Mouse (Mus musculus) limb, embryonic 11.5 days (tissue): Measurements from ENCODE around the gene Mvb12a. TPM values are rescaled to one million over a fixed set of nuclear protein-coding genes. Genes with fewer than 3 reads are reported as not detected.
A peak's percentile ranks its signal among the peaks of the same experiment; 100 is the strongest.
"Not testable (repeated sequence)": the region's sequence is repeated elsewhere in the genome, so short reads cannot be mapped to it uniquely, and the experiment has no call there.

Source experiments
- ATAC-seq: fragments of 200-750 bp; cut with Nextera tagmentation; 2 replicates; pipeline ENCODE4 v1.8.0; 2017; ENCODE audit warnings: low read depth; ENCODE audit not compliant: insufficient number of reproducible peaks, low FRiP score, low TSS enrichment
- DNase-seq: peaks from one replicate; pipeline ENCODE4 v3.0.0-alpha.2; 2015; ENCODE audit warnings: low spot score
- H3K27ac ChIP-seq: fragments of 300-500 bp; sonication (generic); replicated peaks from 2 replicates; pipeline ENCODE4 v1.5.1; 2014; ENCODE audit warnings: low read depth, mild to moderate bottlenecking, low read length
- H3K27me3 ChIP-seq: fragments of 300-500 bp; sonication (generic); 2 replicates; pipeline ENCODE4 v1.6.1; 2014; ENCODE audit warnings: mild to moderate bottlenecking, low read length, mixed read lengths; ENCODE audit not compliant: control insufficient read depth, insufficient read depth
- H3K36me3 ChIP-seq: fragments of 300-500 bp; sonication (generic); 2 replicates; pipeline ENCODE4 v1.6.1; 2014; ENCODE audit warnings: mild to moderate bottlenecking, low read length, moderate library complexity, mixed read lengths; ENCODE audit not compliant: control insufficient read depth, insufficient read depth
- H3K4me1 ChIP-seq: fragments of 300-500 bp; sonication (generic); 2 replicates; pipeline ENCODE4 v1.6.1; 2014; ENCODE audit warnings: low read length, mixed read lengths; ENCODE audit not compliant: control insufficient read depth, insufficient read depth
- H3K4me2 ChIP-seq: fragments of 300-500 bp; sonication (generic); 2 replicates; pipeline ENCODE4 v1.6.1; 2014; ENCODE audit warnings: low read depth, mild to moderate bottlenecking, moderate library complexity; ENCODE audit not compliant: severe bottlenecking
- H3K4me3 ChIP-seq: fragments of 300-500 bp; sonication (generic); 2 replicates; pipeline ENCODE4 v1.5.1; 2014; ENCODE audit warnings: low read depth, low read length
- H3K9ac ChIP-seq: fragments of 300-500 bp; sonication (generic); 2 replicates; pipeline ENCODE4 v1.6.1; 2014; ENCODE audit warnings: mild to moderate bottlenecking, low read length
- H3K9me3 ChIP-seq: fragments of 300-500 bp; sonication (generic); 2 replicates; pipeline ENCODE4 v1.6.1; 2016; ENCODE audit warnings: low read length; ENCODE audit not compliant: control insufficient read depth
- WGBS: fragments of 180-500 bp; shearing (Covaris S2); extraction: QIAGEN DNeasy Blood & Tissue Kit; methylation state at CpG from one replicate; pipeline ENCODE4 v1.1.7; 2014; 5-methylcytosine and 5-hydroxymethylcytosine counted together
- polyA plus RNA-seq: library from polyadenylated mRNA; unstranded; fragments of >200 nt; fragmentation: Nextera tagmentation; extraction: Ambion mirVana; gene quantifications from 2 replicates; pipeline ENCODE4 v1.2.1, GENCODE M21; 2014

Mvb12a gene
- polyA plus RNA-seq, 1 experiment from 2014 or later, result 74.2 TPM

- DNase-seq, result peak; percentile 18
- H3K9ac ChIP-seq, result no peak overlapping the region
Measured at GRCm38 (mm10) chr8:71516786-71517185, 25.9 kb upstream of the Mvb12a start.

GRCm38 (mm10) chr8:71519037-71519825 is 23.5 kb upstream of the Mvb12a start:
- H3K27ac ChIP-seq, H3K36me3 ChIP-seq, H3K4me3 ChIP-seq, H3K9me3 ChIP-seq, ATAC-seq, H3K4me2 ChIP-seq, H3K4me1 ChIP-seq, H3K27me3 ChIP-seq, H3K9ac ChIP-seq: not testable (repeated sequence)
- 42% methylated on average over 9 of the region's 10 CpGs for WGBS
- peak; percentile 83 for DNase-seq

More at GRCm38 (mm10) chr8:71516786-71517185, 25.9 kb upstream of the Mvb12a start:
- Histone ChIP-seq H3K36me3 (no peaks in the 10 kb centered on the region), H3K27ac (no peak overlapping the region), H3K9me3 (no peaks in the 10 kb centered on the region), H3K4me3 (no peak overlapping the region), H3K4me1 (no peaks in the 10 kb centered on the region), H3K4me2 (no peak overlapping the region), H3K27me3 (no peaks in the 10 kb centered on the region)
- 22% methylated on average over 6 of the region's 6 CpGs for WGBS
- no peak for ATAC-seq

GRCm38 (mm10) chr8:71521634-71522033 is 21.1 kb upstream of the Mvb12a start:
- Histone ChIP-seq H3K36me3 (no peaks in the 10 kb centered on the region), H3K4me2 (no peak overlapping the region), H3K9me3 (no peaks in the 10 kb centered on the region), H3K9ac (no peak overlapping the region), H3K4me3 (no peak overlapping the region), H3K27ac (no peak overlapping the region), H3K27me3 (peaks cover 15% of the 10 kb centered on the region), H3K4me1 (peaks cover 3% of the 10 kb centered on the region; the same call in 1 of the 2 replicates)
- 6% methylated on average over 17 of the region's 17 CpGs for WGBS
- ATAC-seq (peak; percentile 78), DNase-seq (peak; percentile 98)

- WGBS, result 5% methylated on average over 46 of the region's 46 CpGs
- H3K9ac ChIP-seq, result peak within 1 kb of the TSS; percentile 14; the same call in 1 of the 2 replicates
- peak within 1 kb of the TSS; percentile 27; the same call in 1 of the 2 replicates for H3K4me2 ChIP-seq
- peak; percentile 56 for DNase-seq
- H3K4me1 ChIP-seq, result peaks cover 3% of the 10 kb centered on the region; the same call in 1 of the 2 replicates
- H3K27ac ChIP-seq, result no peak within 1 kb of the TSS
- peak within 1 kb of the TSS; percentile 22 for H3K4me3 ChIP-seq
- peaks cover 15% of the 10 kb centered on the region for H3K27me3 ChIP-seq
- no peaks in the 10 kb centered on the region for H3K9me3 ChIP-seq
- ATAC-seq, result no peak
- no peaks in the 10 kb centered on the region for H3K36me3 ChIP-seq
Measured at GRCm38 (mm10) chr8:71525226-71526050, 17.3 kb upstream of the Mvb12a start, which contains the start of gene Ccdc194. Ccdc194 (minus strand) TSS chr8:71525711.

GRCm38 (mm10) chr8:71526272-71526671 is 16.4 kb upstream of the Mvb12a start:
- Histone ChIP-seq H3K27me3 (peaks cover 15% of the 10 kb centered on the region), H3K9ac (no peak overlapping the region), H3K36me3 (no peaks in the 10 kb centered on the region), H3K4me1 (peaks cover 3% of the 10 kb centered on the region; the same call in 1 of the 2 replicates), H3K27ac (no peak overlapping the region), H3K9me3 (no peaks in the 10 kb centered on the region), H3K4me3 (no peak overlapping the region), H3K4me2 (no peak overlapping the region)
- DNase-seq (peak; percentile 43), ATAC-seq (no peak)
- 8% methylated on average over 6 of the region's 6 CpGs for WGBS

GRCm38 (mm10) chr8:71527162-71527870 is 15.4 kb upstream of the Mvb12a start:
- Histone ChIP-seq H3K9me3 (no peaks in the 10 kb centered on the region), H3K9ac (no peak overlapping the region), H3K27ac (no peak overlapping the region), H3K4me2 (no peak overlapping the region), H3K4me3 (no peak overlapping the region), H3K27me3 (peaks cover 15% of the 10 kb centered on the region), H3K36me3 (no peaks in the 10 kb centered on the region), H3K4me1 (peaks cover 3% of the 10 kb centered on the region; the same call in 1 of the 2 replicates)
- WGBS, result 46% methylated on average over 3 of the region's 3 CpGs
- DNase-seq (no peak), ATAC-seq (no peak)

GRCm38 (mm10) chr8:71528362-71529073 is 14.2 kb upstream of the Mvb12a start:
- H3K36me3 ChIP-seq, result no peaks in the 10 kb centered on the region
- WGBS, result 85% methylated on average over 11 of the region's 11 CpGs
- H3K9me3 ChIP-seq, result no peaks in the 10 kb centered on the region
- peaks cover 3% of the 10 kb centered on the region; the same call in 1 of the 2 replicates for H3K4me1 ChIP-seq
- no peak overlapping the region for H3K4me2 ChIP-seq
- peak overlapping the region; percentile 42; the same call in 1 of the 2 replicates for H3K27ac ChIP-seq
- DNase-seq (no peak), ATAC-seq (no peak)
- no peak overlapping the region for H3K4me3 ChIP-seq
- H3K9ac ChIP-seq, result no peak overlapping the region
- H3K27me3 ChIP-seq, result peaks cover 15% of the 10 kb centered on the region
